In the genomic region with DNA sequence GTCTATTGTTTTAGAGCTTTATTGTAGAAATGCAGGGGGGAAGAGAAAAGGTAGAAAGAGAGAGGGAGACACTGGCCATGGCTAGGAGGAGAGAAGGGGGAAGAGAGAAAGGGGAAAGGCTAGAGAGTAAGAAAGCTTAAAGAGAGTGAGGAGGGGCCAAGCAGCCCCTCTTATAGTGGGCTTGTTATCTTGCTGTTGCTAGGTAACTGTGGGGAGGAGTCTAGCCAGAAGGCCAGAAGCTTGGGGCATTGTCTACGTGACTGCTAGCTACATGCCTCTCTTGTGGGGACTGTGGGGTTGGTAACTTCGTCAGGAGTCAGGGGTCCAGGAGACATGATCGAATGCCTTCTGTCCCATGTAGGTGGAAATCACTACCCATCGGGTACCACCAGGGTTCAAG, we compare ENCODE assay signal across 1 mouse cellular context. TPM values are rescaled to one million over a fixed set of nuclear protein-coding genes. Genes with fewer than 3 reads are reported as not detected.
"Had no signal": no experiment of that assay in that cellular context is flagged by ENCODE, and none has a peak within 500 bp of the region (broad histone marks: within the 10 kb centered on the region; RNA-seq: fewer than 3 reads in every experiment).

No protein-coding gene starts in this region.

RNA-seq across cellular contexts. Expression of a gene that starts 10.0 kb away (rescaled TPM):
- total RNA-seq: liver, adult 2 months had no signal
